Mouse (Mus musculus): ENCODE results near the gene Irgm1. TPM values are rescaled to one million over a fixed set of nuclear protein-coding genes. Genes with fewer than 3 reads are reported as not detected.

Gene Irgm1
- polyA plus RNA-seq, 1 experiment from 2014 or later, result 2.2 TPM

GRCm38 (mm10) chr11:48873591-48874290, 2.3 kb upstream of the Irgm1 start:
- Histone ChIP-seq H3K27me3 (peaks cover 16% of the 10 kb centered on the region; the same call in 1 of the 2 replicates), H3K9ac (replicated peaks) (no peak overlapping the region), H3K4me3 (replicated peaks) (no peak overlapping the region), H3K4me1 (replicated peaks) (peaks cover 15% of the 10 kb centered on the region), H3K36me3 (no peaks in the 10 kb centered on the region), H3K4me2 (no peak overlapping the region), H3K27ac (no peak overlapping the region), H3K9me3 (no peaks in the 10 kb centered on the region)
- 71% methylated on average over 10 of the region's 10 CpGs for WGBS
- ATAC-seq (ENCODE audit: insufficient number of reproducible peaks, insufficient read depth, low FRiP score, low TSS enrichment, low read depth), result no peak

DNA sequence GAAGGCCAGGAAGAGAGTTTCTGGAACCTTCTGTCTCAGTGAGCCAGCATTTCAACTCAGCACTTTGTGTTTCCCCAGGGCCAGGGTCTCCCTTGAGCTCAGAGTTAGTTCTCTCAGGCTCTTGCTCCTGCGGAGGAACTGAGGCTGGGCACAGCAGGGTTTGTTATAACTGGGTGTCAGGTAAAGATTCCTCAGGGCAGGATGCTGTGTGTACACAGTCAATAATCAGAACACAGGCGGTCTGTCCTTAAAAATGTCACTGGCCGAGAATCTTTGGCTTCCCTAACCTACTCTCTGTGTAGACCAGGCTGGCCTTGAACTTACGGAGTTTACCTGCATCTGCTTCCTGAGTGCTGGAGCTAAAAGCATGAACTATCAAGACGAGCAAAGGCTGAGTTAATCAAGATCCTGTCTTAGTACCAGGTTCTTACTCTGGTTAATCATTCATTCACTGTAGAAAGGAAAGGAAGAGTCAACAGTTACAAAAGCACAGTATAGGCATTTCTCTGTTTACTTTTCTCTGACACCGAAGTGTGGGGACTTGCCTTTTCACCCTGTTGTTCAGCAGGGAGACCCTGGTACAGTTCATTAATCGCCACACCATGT, 1.3 kb upstream of the Irgm1 start:
- no peak for ATAC-seq (ENCODE audit: insufficient number of reproducible peaks, insufficient read depth, low FRiP score, low TSS enrichment, low read depth)

GRCm38 (mm10) chr11:48871817-48872541, 496 bp upstream of the Irgm1 start:
- H3K27ac ChIP-seq, result peak overlapping the region; percentile 29; the same call in 1 of the 2 replicates
- peaks cover 16% of the 10 kb centered on the region for H3K27me3 ChIP-seq
- peak overlapping the region; percentile 48 for H3K4me3 ChIP-seq (replicated peaks)
- 7% methylated on average over 17 of the region's 17 CpGs for WGBS
- H3K9ac ChIP-seq (replicated peaks), result peak overlapping the region; percentile 60; the same call in 1 of the 2 replicates
- H3K9me3 ChIP-seq, result no peaks in the 10 kb centered on the region
- H3K36me3 ChIP-seq, result no peaks in the 10 kb centered on the region
- no peak for ATAC-seq (ENCODE audit: insufficient number of reproducible peaks, insufficient read depth, low FRiP score, low TSS enrichment, low read depth)
- peak overlapping the region; percentile 78 for H3K4me2 ChIP-seq
- H3K4me1 ChIP-seq (replicated peaks), result peaks cover 15% of the 10 kb centered on the region

More for the DNA sequence above, 1.3 kb upstream of the Irgm1 start:
- Histone ChIP-seq H3K9me3 (no peaks in the 10 kb centered on the region), H3K4me3 (replicated peaks) (no peak overlapping the region), H3K4me1 (replicated peaks) (peaks cover 15% of the 10 kb centered on the region), H3K27me3 (peaks cover 16% of the 10 kb centered on the region), H3K9ac (replicated peaks) (no peak overlapping the region), H3K27ac (0 out of 2 replicates have a peak overlapping the region, but pooled peaks have one; percentile 29), H3K4me2 (no peak overlapping the region), H3K36me3 (no peaks in the 10 kb centered on the region)
- WGBS, result 80% methylated on average over 7 of the region's 7 CpGs

DNA sequence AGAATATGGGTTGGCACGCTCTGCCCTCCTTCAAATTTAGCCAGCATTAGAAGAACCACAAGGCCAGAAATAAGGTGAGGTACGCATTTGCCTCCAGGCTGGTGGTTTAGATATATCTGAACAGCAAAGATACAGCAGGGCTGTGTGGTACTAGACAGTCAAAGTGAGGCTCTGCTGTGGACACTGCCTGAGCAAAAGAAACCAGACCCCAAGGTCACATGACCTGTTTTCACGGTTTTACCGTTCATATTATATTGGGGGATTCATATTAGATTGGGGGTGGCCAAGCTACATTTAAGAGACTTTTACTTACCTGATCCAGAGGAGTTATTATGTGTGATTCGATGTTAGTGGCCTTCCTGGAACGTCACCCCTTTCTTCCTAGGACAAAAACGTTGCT, 702 bp downstream of the Irgm1 start:
- 36% methylated on average over 7 of the region's 7 CpGs for WGBS
- Histone ChIP-seq H3K27me3 (peaks cover 16% of the 10 kb centered on the region), H3K4me1 (replicated peaks) (peaks cover 15% of the 10 kb centered on the region), H3K9me3 (no peaks in the 10 kb centered on the region), H3K9ac (replicated peaks) (peak overlapping the region; percentile 60), H3K27ac (no peak overlapping the region), H3K4me2 (peak overlapping the region; percentile 78), H3K36me3 (no peaks in the 10 kb centered on the region), H3K4me3 (replicated peaks) (peak overlapping the region; percentile 48)
- ATAC-seq (ENCODE audit: insufficient number of reproducible peaks, insufficient read depth, low FRiP score, low TSS enrichment, low read depth), result no peak

- ATAC-seq (ENCODE audit: insufficient number of reproducible peaks, insufficient read depth, low FRiP score, low TSS enrichment, low read depth), result no peak
- H3K27ac ChIP-seq, result no peak overlapping the region
- peaks cover 15% of the 10 kb centered on the region for H3K4me1 ChIP-seq (replicated peaks)
- no peak overlapping the region for H3K9ac ChIP-seq (replicated peaks)
- H3K27me3 ChIP-seq, result peaks cover 16% of the 10 kb centered on the region
- WGBS, result 79% methylated on average over 7 of the region's 7 CpGs
- H3K36me3 ChIP-seq, result no peaks in the 10 kb centered on the region
- no peaks in the 10 kb centered on the region for H3K9me3 ChIP-seq
- H3K4me3 ChIP-seq (replicated peaks), result no peak overlapping the region
- H3K4me2 ChIP-seq, result no peak overlapping the region
These were observed 1.9 kb downstream of the Irgm1 start for GRCm38 (mm10) chr11:48869380-48870110.

- no peaks in the 10 kb centered on the region for H3K9me3 ChIP-seq
- 94% methylated on average over 9 of the region's 9 CpGs for WGBS
- H3K27me3 ChIP-seq, result peaks cover 3% of the 10 kb centered on the region; the same call in 1 of the 2 replicates
- H3K27ac ChIP-seq, result no peak overlapping the region
- H3K4me2 ChIP-seq, result no peak overlapping the region
- H3K9ac ChIP-seq (replicated peaks), result no peak overlapping the region
- ATAC-seq (ENCODE audit: insufficient number of reproducible peaks, insufficient read depth, low FRiP score, low TSS enrichment, low read depth), result no peak
- no peak overlapping the region for H3K4me3 ChIP-seq (replicated peaks)
- H3K4me1 ChIP-seq (replicated peaks), result peaks cover 12% of the 10 kb centered on the region
- H3K36me3 ChIP-seq, result no peaks in the 10 kb centered on the region
These were observed 5.0 kb downstream of the Irgm1 start for GRCm38 (mm10) chr11:48866481-48866880.

DNA sequence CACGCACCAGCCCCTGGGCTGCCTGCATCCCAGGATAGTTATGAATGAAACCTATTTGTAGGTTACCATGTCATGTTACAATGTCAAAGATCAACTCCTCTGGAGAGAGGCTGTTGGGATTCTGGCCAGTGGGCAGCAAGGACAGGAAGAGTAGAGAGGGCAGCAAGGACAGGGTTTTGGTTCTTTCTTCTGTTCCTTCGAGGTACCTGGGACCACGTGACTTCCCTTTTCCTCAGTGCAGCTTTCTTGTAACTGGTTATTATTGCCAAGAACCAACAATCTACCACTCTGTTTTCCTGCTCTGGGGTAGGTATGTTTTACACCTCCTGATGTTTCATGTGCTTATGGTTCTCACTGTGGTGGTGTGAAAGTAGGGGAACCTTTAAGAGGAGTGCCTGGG, 7.7 kb downstream of the Irgm1 start:
- H3K9ac ChIP-seq (replicated peaks), result no peak overlapping the region
- no peak for ATAC-seq (ENCODE audit: insufficient number of reproducible peaks, insufficient read depth, low FRiP score, low TSS enrichment, low read depth)
- H3K36me3 ChIP-seq, result no peaks in the 10 kb centered on the region
- H3K27me3 ChIP-seq, result peaks cover 13% of the 10 kb centered on the region
- no peaks in the 10 kb centered on the region for H3K9me3 ChIP-seq
- no peak overlapping the region for H3K4me3 ChIP-seq (replicated peaks)
- no peaks in the 10 kb centered on the region for H3K4me1 ChIP-seq (replicated peaks)
- H3K4me2 ChIP-seq, result no peak overlapping the region
- H3K27ac ChIP-seq, result no peak overlapping the region
- WGBS, result 88% methylated on average over 3 of the region's 3 CpGs

DNA sequence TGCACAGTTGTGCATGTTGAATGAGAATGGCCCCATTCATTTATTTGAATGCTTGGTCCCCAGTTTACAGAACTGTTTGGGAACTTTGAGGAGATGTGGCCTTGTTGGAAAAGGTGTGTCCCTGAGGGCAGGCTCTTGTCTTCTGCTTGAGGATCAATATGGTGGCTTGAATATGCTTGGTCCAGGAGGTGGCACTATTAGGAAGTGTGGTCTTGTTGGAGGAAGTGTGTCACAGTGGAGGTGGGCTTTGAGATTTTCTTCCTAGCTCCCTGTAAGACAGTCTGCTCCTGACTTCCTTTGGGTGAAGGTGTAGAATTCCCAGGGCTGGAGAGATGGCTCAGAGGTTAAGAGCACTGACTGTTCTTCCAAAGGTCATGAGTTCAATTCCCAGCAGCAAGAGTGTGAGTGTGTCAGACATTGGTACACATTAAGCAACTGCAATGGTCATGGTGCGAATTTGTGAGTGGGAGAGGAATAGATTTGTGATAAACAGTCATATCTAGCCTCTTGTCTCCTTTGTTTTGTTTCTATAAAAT, 8.6 kb downstream of the Irgm1 start:
- WGBS, result 72% methylated on average over 1 of the region's 1 CpGs
- ATAC-seq (ENCODE audit: insufficient number of reproducible peaks, insufficient read depth, low FRiP score, low TSS enrichment, low read depth), result no peak
- Histone ChIP-seq H3K4me1 (replicated peaks) (peaks cover 7% of the 10 kb centered on the region), H3K4me2 (no peak overlapping the region), H3K36me3 (no peaks in the 10 kb centered on the region), H3K9me3 (no peaks in the 10 kb centered on the region), H3K4me3 (replicated peaks) (no peak overlapping the region), H3K27ac (no peak overlapping the region), H3K9ac (replicated peaks) (no peak overlapping the region), H3K27me3 (peaks cover 22% of the 10 kb centered on the region)

DNA sequence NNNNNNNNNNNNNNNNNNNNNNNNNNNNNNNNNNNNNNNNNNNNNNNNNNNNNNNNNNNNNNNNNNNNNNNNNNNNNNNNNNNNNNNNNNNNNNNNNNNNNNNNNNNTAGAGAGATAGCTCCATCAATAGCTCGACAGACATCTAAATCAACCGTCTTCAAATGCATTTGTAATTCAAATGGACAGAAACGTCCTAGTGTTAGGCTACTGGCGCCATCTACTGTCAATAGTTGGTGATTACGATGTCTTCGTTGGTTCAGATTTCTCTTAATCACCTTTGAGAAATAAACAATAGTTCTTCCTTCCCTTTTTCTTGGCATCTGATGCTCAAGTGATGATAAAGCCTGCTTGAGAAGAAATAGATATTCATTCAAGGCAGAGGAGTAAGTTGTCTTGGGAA, 12.5 kb downstream of the Irgm1 start:
- Histone ChIP-seq H3K36me3 (no peaks in the 10 kb centered on the region), H3K4me2 (peak overlapping the region; percentile 87), H3K9me3 (no peaks in the 10 kb centered on the region), H3K4me1 (replicated peaks) (peaks cover 19% of the 10 kb centered on the region), H3K27ac (no peak overlapping the region), H3K9ac (replicated peaks) (no peak overlapping the region), H3K4me3 (replicated peaks) (peak overlapping the region; percentile 64), H3K27me3 (peaks cover 25% of the 10 kb centered on the region)
- ATAC-seq (ENCODE audit: insufficient number of reproducible peaks, insufficient read depth, low FRiP score, low TSS enrichment, low read depth), result no peak
- 2% methylated on average over 6 of the region's 6 CpGs for WGBS

DNA sequence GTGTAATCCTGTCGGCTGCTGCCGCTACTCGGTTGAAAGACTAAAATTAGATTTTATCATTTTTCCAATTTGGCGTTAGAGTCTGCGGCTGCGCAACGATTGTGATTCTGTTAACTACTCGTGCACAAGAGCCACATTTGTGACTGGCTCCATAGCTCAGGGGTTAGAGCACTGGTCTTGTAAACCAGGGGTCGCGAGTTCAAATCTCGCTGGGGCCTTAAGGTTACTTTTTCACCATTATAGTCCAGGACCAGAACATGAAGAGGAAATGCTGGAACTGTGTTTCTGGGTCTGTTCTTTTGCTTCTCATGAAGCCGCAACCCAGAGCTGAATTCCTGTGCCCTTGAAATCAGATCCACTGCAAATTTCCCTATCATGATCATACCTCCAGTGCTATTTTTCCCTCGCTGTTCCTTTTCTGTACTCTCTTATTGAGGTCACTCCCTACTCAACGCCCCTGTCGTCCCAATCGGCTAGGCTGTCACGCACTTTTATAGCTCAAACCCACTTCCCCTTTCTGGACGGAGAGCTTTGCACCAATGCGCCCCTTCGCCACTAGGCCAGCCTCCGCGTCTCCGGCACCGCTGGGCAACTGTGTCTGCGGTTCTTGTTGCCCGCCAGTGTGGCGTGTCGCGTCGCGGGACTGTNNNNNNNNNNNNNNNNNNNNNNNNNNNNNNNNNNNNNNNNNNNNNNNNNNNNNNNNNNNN, 17.9 kb downstream of the Irgm1 start:
- WGBS, result under 1% methylated on average over 31 of the region's 31 CpGs

More for the DNA sequence above, 17.9 kb downstream of the Irgm1 start:
- peaks cover 6% of the 10 kb centered on the region; the same call in 1 of the 2 replicates for H3K9me3 ChIP-seq
- peak overlapping the region; percentile 52 for H3K9ac ChIP-seq (replicated peaks)
- H3K27ac ChIP-seq, result no peak overlapping the region
- ATAC-seq (ENCODE audit: insufficient number of reproducible peaks, insufficient read depth, low FRiP score, low TSS enrichment, low read depth), result peak; percentile 43; the same call in 1 of the 2 replicates
- H3K36me3 ChIP-seq, result no peaks in the 10 kb centered on the region
- peaks cover 25% of the 10 kb centered on the region for H3K27me3 ChIP-seq
- H3K4me1 ChIP-seq (replicated peaks), result peaks cover 24% of the 10 kb centered on the region
- H3K4me2 ChIP-seq, result peak overlapping the region; percentile 87
- H3K4me3 ChIP-seq (replicated peaks), result peak overlapping the region; percentile 64
